Mouse (Mus musculus) heart, postnatal 0 days (tissue): Measurements from ENCODE around the gene Gk5.

Experiments used
- CTCF ChIP-seq: IDR thresholded peaks from 2 replicates; pipeline ENCODE4 v1.5.1; 2016; ENCODE audit warnings: antibody characterized with exemption, control low read depth, low read depth
- EP300 ChIP-seq: IDR thresholded peaks from 2 replicates; pipeline ENCODE4 v1.6.1; 2016; ENCODE audit warnings: antibody characterized with exemption, low read depth

GRCm38 (mm10) chr9:96139876-96140275 is 20.7 kb downstream of the Gk5 start:
- no peak for TF ChIP-seq CTCF
- no peak for TF ChIP-seq EP300
